Mouse (Mus musculus) lung, adult 2 months (tissue): ENCODE data around the gene Ginm1.

ENCODE experiments used
- CTCF ChIP-seq: fragments of 200-500 bp; IDR thresholded peaks from 2 replicates; pipeline ENCODE4 v1.5.1; 2011; ENCODE audit warnings: mild to moderate bottlenecking, low read length, control low read depth; ENCODE audit not compliant: insufficient read depth
- POLR2A ChIP-seq: fragments of 200-500 bp; IDR thresholded peaks from 2 replicates; pipeline ENCODE4 v1.6.1; 2011; ENCODE audit warnings: low read depth, mild to moderate bottlenecking, control low read depth, low read length, borderline replicate concordance; ENCODE audit errors: extremely low read depth

DNA sequence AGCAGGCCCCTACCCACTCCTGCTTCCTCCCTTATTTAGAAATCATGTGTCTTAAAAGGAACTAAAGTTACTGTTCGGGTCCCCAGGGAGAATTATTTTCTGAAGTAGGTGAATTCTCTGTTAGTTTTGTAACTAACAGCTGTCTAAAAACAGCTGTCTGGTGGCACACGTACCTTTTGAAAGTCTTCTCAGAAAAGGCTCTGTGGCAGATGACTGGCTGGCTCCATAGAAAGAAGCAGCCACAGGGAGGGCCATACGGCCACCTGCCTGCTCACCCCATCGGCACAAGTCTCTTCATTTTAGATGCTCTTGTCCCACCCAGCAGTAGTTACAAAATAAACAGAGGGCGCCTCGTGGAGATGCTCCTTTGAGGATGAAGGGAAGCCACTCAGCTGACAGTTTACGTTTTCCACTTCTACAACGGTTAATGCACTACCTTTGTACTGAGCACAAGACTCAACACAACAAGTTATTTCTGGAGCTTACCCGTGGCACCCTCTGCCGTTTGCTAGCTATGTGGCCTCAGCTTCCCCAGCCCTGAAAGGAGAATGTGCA, 42.1 kb upstream of the Ginm1 start:
- TF ChIP-seq POLR2A (no peak), CTCF (no peak)
